Mouse (Mus musculus) intestine, postnatal 0 days (tissue): ENCODE results near the gene Chpf2. TPM values are rescaled to one million over a fixed set of nuclear protein-coding genes. Genes with fewer than 3 reads are reported as not detected.
"Not testable (repeated sequence)": the region's sequence is repeated elsewhere in the genome, so short reads cannot be mapped to it uniquely, and the experiment has no call there.

Experiments
- ATAC-seq: fragments of 200-750 bp; cut with Nextera tagmentation; 2 replicates; pipeline ENCODE4 v1.8.0; 2017; ENCODE audit warnings: mild to moderate bottlenecking, moderate TSS enrichment, moderate library complexity
- H3K27ac ChIP-seq: fragments of 300-500 bp; sonication (generic); 2 replicates; pipeline ENCODE4 v1.5.1; 2014; ENCODE audit warnings: mild to moderate bottlenecking, low read depth, low read length, moderate library complexity
- H3K27me3 ChIP-seq: fragments of 300-500 bp; sonication (generic); replicated peaks from 2 replicates; pipeline ENCODE4 v1.6.1; 2014; ENCODE audit warnings: low read length, mixed read lengths; ENCODE audit not compliant: control insufficient read depth, insufficient read depth
- H3K36me3 ChIP-seq: fragments of 300-500 bp; sonication (generic); 2 replicates; pipeline ENCODE4 v1.6.1; 2014; ENCODE audit warnings: mild to moderate bottlenecking, moderate library complexity; ENCODE audit not compliant: control insufficient read depth, insufficient read depth
- H3K4me1 ChIP-seq: fragments of 300-500 bp; sonication (generic); replicated peaks from 2 replicates; pipeline ENCODE4 v1.6.1; 2014; ENCODE audit warnings: antibody characterized with exemption, low read length, mixed read lengths; ENCODE audit not compliant: control insufficient read depth, insufficient read depth
- H3K4me2 ChIP-seq: fragments of 300-500 bp; sonication (generic); replicated peaks from 2 replicates; pipeline ENCODE4 v1.6.1; 2014; ENCODE audit warnings: low read depth, mild to moderate bottlenecking, moderate library complexity
- H3K4me3 ChIP-seq: fragments of 300-500 bp; sonication (generic); 2 replicates; pipeline ENCODE4 v1.5.1; 2014; ENCODE audit warnings: low read depth, low read length
- H3K9ac ChIP-seq: fragments of 300-500 bp; sonication (generic); 2 replicates; pipeline ENCODE4 v1.6.1; 2014; ENCODE audit warnings: mild to moderate bottlenecking, low read depth, low read length
- H3K9me3 ChIP-seq: fragments of 300-500 bp; sonication (generic); 2 replicates; pipeline ENCODE4 v1.6.1; 2016; ENCODE audit warnings: mixed run types; ENCODE audit not compliant: control insufficient read depth
- CTCF ChIP-seq: sonication (generic); IDR thresholded peaks from 2 replicates; pipeline ENCODE4 v1.5.1; 2016; ENCODE audit warnings: low read depth, mild to moderate bottlenecking, control low read depth, antibody characterized with exemption, moderate library complexity
- WGBS: fragments of 180-500 bp; shearing (Covaris S2); extraction: QIAGEN DNeasy Blood & Tissue Kit; methylation state at CpG from one replicate; pipeline ENCODE4 v1.1.7; 2014; 5-methylcytosine and 5-hydroxymethylcytosine counted together
- polyA plus RNA-seq: library from polyadenylated mRNA; unstranded; fragments of >200 nt; fragmentation: Nextera tagmentation; extraction: Ambion mirVana; gene quantifications from 2 replicates; pipeline ENCODE4 v1.2.1, GENCODE M21; 2015

The Chpf2 gene
- polyA plus RNA-seq, 1 experiment from 2014 or later: 23.5 TPM

DNA sequence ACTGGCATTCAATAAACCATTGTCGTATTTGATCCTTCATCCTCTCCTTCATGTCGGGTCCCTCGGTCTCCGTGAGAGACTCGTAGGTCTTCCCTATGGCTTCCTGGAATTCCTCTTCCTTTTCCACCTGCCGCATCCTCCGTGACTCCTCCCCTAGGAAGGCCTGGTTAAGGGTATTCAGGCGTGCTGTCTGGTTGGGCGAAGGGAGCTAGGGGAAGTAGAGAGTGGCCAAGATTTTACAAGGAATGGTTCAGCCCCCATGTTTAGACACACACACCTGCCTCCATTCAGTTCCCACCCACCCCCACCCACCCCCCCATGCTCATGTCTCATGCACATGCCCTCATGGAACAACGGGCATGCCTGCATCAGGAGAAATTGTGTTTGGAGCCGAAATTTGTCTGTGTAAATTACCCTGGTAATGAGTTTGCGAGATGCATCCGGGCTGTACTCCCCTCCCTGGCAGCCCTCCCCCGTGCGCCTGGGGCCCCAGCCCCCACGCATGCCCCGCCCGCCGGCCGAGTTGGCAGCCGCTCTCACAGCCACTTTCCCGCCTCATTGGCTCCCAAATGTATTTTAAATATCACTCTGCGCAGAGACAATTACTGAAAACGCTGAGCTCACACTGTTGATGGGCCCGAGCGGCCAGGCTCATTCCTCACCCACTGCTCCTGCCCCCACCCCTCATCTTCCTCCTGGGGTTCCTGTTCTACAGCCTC, 35.8 kb upstream of the Chpf2 start:
- H3K36me3 ChIP-seq: no peaks in the 10 kb centered on the region
- H3K4me2 ChIP-seq: peak overlapping the region; percentile 13; the same call in 1 of the 2 replicates
- no peak overlapping the region for H3K27ac ChIP-seq
- no peaks in the 10 kb centered on the region for H3K9me3 ChIP-seq
- H3K4me1 ChIP-seq: no peaks in the 10 kb centered on the region
- no peak for TF ChIP-seq CTCF
- WGBS: 27% methylated on average over 26 of the region's 26 CpGs
- H3K4me3 ChIP-seq: no peak overlapping the region
- 0 out of 2 replicates have a peak, but pooled peaks cover 4% of the 10 kb centered on the region for H3K27me3 ChIP-seq
- H3K9ac ChIP-seq: no peak overlapping the region
- ATAC-seq: no peak

DNA sequence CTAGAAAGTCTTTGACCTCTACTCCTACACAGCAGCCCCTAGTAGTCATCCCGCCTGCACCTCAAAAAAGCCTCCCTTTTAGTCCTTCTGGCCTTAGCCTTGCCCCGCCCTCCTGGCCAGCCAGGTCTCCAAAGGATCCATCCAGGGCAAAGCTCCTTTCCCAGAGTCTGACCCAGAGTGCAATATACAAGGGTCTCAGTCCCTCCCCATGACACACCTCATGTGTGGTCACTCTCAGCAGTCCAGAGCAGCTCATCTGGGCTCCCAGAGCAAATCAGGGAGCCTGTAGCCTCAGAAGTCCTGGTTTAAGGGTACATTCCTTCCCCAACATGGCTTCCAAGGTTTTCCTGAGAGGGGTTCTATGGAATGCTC, 35.2 kb upstream of the Chpf2 start:
- 49% methylated on average over 2 of the region's 2 CpGs for WGBS
- Histone ChIP-seq H3K9ac (no peak overlapping the region), H3K4me1 (no peaks in the 10 kb centered on the region), H3K27me3 (0 out of 2 replicates have a peak, but pooled peaks cover 4% of the 10 kb centered on the region), H3K27ac (no peak overlapping the region), H3K4me2 (0 out of 2 replicates have a peak overlapping the region, but pooled peaks have one; percentile 13), H3K9me3 (no peaks in the 10 kb centered on the region), H3K36me3 (no peaks in the 10 kb centered on the region), H3K4me3 (no peak overlapping the region)
- no peak for TF ChIP-seq CTCF
- ATAC-seq: no peak

DNA sequence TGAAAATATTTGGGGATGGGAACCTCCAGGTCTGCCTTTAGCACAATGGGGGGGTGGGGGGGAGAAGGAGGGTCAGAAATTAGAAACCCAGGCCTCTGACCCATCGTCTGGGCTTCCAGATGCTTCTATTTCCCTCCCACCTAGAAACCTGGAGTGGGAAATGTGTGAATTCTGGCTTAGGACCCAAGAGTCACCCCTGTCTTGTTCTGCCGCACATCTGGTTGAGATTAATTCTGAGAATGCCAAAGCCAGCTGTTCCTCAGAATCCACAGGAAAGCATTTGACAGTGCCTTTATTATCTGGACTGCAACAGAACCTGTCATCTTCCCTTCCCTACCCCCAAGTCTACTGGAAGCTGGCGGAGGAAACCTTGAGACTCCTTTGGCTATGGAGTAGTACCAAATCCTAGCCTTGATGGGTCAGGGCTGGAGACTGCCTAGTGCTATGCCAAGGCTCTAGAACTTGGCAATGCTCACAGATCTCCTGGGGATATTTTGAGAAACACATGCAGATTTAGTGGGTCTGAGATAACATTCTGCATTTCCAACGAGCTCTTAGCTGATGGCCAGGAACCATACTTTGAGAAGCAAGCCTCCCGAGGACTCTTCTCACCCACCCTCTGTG, 32.8 kb upstream of the Chpf2 start:
- TF ChIP-seq CTCF: no peak
- Histone ChIP-seq H3K9me3 (no peaks in the 10 kb centered on the region), H3K4me3 (no peak overlapping the region), H3K4me1 (no peaks in the 10 kb centered on the region), H3K27ac (no peak overlapping the region), H3K9ac (no peak overlapping the region), H3K4me2 (no peak overlapping the region), H3K36me3 (no peaks in the 10 kb centered on the region), H3K27me3 (0 out of 2 replicates have a peak, but pooled peaks cover 4% of the 10 kb centered on the region)
- 74% methylated on average over 5 of the region's 5 CpGs for WGBS
- no peak for ATAC-seq

DNA sequence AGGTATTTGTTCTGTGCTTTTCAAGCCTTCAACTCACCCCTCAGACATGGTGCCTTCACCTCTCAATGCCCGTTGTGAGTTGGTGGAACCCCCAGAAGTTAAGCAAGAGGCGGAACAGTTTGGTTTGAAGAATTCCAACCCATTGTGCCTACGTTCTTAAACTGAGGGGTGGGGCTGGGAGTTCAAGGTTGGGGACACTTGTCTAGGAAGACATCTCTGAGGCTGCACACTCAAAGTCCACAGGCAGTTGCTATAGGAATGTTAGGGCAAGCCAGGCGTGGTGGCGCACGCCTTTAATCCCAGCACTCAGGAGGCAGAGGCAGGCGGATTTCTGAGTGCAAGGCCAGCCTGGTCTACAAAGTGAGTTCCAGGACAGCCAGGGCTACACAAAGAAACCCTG, 31.2 kb upstream of the Chpf2 start:
- H3K9me3 ChIP-seq, H3K4me1 ChIP-seq, H3K4me2 ChIP-seq, H3K4me3 ChIP-seq, H3K36me3 ChIP-seq, H3K27ac ChIP-seq, ATAC-seq, H3K9ac ChIP-seq, H3K27me3 ChIP-seq: not testable (repeated sequence)
- 94% methylated on average over 7 of the region's 7 CpGs for WGBS

GRCm38 (mm10) chr5:24556709-24557108, 29.8 kb upstream of the Chpf2 start, which contains the start of gene 4931409K22Rik:
Gene 4931409K22Rik, minus strand, starts transcription at chr5:24556809.
- no peak for TF ChIP-seq CTCF
- no peak for ATAC-seq
- no peaks in the 10 kb centered on the region for H3K36me3 ChIP-seq
- no peaks in the 10 kb centered on the region for H3K27me3 ChIP-seq
- H3K4me2 ChIP-seq: no peak within 1 kb of the TSS
- H3K9me3 ChIP-seq: no peaks in the 10 kb centered on the region
- no peak within 1 kb of the TSS for H3K9ac ChIP-seq
- H3K4me3 ChIP-seq: no peak within 1 kb of the TSS
- no peaks in the 10 kb centered on the region for H3K4me1 ChIP-seq
- no peak within 1 kb of the TSS for H3K27ac ChIP-seq
- WGBS: 69% methylated on average over 2 of the region's 2 CpGs

GRCm38 (mm10) chr5:24575948-24576347, 10.6 kb upstream of the Chpf2 start:
- no peaks in the 10 kb centered on the region for H3K9me3 ChIP-seq
- H3K4me2 ChIP-seq: 0 out of 2 replicates have a peak overlapping the region, but pooled peaks have one; percentile 92
- no peak overlapping the region for H3K27ac ChIP-seq
- no peak for TF ChIP-seq CTCF
- H3K36me3 ChIP-seq: peaks cover 42% of the 10 kb centered on the region
- WGBS: 82% methylated on average over 1 of the region's 1 CpGs
- H3K9ac ChIP-seq: peak overlapping the region; percentile 76; the same call in 1 of the 2 replicates
- ATAC-seq: no peak
- no peaks in the 10 kb centered on the region for H3K27me3 ChIP-seq
- 0 out of 2 replicates have a peak, but pooled peaks cover 4% of the 10 kb centered on the region for H3K4me1 ChIP-seq
- no peak overlapping the region for H3K4me3 ChIP-seq
